Mouse (Mus musculus) megakaryocyte, embryonic 14.5 days (primary cell): ENCODE measurements around the gene Gpc6.

ENCODE experiments used
- FLI1 ChIP-seq: IDR thresholded peaks from 2 replicates; pipeline ENCODE4 v1.6.1; 2012; ENCODE audit warnings: low read length, inconsistent platforms, mixed read lengths
- GATA1 ChIP-seq: IDR thresholded peaks from 3 replicates; pipeline ENCODE4 v1.6.1; 2012; ENCODE audit warnings: mixed read lengths, low read length, inconsistent platforms, borderline replicate concordance

GRCm38 (mm10) chr14:117951265-117951664 lies 1026.2 kb downstream of the Gpc6 start:
- TF ChIP-seq GATA1 (no peak), FLI1 (no peak)
